Mouse (Mus musculus): Measurements from ENCODE around the gene Mst1r.
A peak's percentile ranks its signal among the peaks of the same experiment; 100 is the strongest.

The Mst1r gene

DNA sequence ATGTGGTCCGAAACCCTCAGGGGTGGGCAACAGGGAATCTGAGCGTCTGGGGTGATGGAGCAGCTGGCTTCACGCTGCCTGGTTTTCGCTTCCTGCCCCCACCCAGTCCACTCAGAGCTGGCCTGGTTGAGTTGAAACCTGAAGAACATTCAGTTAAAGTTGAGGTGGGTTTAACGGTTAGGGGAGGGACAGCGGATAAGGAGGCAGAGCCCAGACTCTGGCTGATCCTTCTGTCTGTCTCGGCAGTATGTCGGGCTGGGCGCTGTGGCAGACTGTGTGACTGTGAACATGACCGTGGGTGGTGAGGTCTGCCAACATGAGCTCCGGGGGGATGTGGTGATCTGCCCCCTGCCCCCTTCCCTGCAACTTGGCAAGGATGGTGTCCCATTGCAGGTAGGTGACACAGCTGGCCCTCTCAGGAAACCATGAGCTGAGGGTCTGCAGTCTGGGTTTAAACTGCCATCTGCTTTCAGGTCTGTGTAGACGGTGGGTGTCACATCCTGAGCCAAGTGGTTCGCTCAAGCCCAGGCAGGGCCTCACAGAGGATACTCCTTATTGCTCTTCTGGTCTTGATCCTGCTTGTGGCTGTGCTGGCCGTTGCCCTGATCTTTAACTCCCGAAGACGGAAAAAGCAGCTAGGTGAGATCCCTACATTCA is 8.2 kb downstream of the Mst1r start:
- DNase-seq (ENCODE audit: low read depth, low spot score): no peak

DNA sequence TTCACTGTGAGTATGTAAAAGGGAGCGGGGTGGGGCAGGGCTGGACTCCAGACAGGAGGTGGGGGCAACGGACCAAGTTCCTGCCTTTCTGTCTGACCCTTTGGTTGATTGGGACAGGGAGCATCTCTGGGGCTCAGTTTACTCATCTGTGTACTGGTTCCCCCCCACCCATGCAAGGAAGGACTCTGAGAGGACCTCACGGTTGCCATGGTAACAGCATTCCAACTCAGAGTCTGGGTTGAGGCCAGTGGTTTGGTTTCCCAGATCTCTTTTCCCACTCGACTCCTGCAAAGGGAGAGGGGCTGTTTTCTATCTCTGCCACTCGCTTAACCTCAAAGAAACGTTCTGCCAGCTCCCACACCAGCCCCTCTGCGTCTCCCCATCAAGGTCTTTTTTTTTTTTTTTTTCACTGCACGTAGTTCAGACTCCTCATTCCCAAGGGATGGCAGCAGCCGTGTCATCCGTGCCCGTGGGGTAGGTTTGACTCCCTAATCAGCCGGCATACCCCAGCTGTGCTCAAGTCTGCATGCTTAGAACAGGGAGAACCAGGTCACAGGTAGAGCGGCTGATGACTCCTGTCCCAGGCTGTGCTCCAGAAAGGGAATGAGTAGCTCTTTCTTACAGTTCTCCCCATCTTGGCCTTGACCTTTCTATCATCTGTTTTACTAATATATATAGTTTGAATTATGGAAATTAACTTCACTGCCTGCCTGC is 11.4 kb downstream of the Mst1r start:
- peak; percentile 80 for DNase-seq (ENCODE audit: low read depth, low spot score)

DNA sequence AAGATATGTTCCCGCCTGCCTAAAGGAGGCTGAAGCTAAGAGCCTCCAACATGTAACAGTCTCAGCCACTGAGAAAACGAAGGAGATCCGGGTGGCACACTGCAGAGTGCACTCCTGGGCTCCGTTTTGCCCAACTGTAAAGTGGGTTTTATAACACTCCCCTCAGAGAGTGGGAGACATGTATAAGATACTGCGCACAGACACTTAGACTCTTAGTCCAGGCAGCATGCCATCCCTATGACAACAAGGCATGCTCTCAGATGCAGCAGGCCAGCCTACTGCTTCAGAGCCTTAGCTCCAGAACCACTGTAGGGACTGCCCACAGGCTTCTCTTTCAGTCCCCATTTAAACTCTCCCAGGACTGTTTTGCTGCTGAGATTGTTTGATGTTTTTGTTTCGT is 12.2 kb downstream of the Mst1r start:
- no peak for DNase-seq (ENCODE audit: low read depth, low spot score)

DNA sequence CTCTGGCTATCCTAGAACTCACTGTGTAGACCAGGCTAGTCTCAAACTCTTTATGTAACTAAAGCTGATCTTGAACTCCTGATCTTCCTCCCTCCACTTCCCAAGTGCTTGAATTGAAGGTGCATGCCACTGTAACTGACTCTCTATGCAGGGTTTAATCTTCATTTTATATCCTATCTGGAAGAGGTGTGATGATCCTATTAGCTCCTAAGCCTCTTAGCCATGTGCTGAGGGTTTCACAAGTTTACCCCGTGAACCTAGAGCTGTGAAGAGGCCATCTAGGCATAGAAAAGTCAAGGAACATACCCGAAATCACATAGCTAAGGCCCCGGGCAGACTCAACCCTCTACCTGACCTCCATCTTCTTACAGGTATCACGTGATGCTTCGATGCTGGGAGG is 12.8 kb downstream of the Mst1r start:
- DNase-seq (ENCODE audit: low read depth, low spot score): no peak

DNA sequence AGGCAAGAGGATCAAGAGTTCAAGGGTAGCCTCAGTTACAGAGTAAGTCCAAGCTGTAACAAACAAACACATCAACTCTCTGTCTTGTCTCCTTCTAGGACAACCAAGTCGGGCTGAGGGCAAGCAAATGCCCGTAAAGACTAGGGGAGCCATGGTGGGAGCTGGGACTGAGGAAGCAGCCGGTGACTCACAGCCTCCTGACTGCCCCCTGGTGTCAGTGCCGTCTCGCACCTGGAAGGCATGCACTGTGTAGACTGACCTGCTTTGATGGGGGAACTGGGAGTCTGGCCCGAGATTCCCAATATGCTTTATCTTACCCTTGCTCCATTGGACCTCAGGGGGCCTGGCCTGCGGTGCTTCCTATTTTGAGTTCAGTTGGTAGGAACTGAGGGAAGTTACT is 16.3 kb downstream of the Mst1r start:
- DNase-seq (ENCODE audit: low read depth, low spot score): peak; percentile 64

DNA sequence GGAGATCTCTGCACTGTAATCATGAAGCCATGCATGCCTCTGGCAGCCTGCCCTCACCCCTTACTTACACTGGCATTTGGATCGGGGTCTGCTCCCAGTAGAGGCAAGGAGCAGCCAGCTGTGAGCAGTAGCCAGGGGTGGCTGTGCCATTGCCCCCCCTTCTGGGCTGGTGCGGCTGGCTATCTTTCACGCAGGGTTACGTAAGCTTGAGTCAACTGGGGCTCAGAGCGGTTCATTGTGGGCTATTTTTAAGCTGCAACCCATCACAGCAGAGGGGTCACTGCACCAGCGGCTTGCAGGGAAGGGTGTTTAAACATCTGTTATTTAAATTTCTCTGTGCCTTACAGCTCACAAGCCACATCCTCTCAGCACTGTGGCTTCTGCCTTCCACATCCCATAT is 17.3 kb downstream of the Mst1r start:
- no peak for DNase-seq (ENCODE audit: low read depth, low spot score)

DNA sequence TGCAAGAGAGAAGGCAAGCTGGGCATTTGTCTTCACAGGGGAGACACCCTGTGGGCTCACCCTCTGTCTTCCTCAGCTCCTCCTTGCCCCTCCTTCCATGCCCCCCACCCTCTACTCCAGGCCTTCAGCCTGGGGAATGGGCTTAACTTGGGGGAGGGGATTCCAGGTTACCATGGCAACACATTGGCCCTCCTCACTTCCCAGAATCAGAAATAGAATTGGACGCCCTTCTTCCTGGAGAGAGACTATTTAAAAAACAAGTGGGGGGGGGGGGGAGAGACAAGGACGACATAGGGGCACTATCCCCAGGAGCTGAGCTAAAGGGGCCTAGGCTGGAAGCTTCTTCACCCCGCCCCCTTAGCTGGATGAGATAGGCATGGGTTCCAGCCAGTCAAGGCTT is 18.6 kb downstream of the Mst1r start:
- DNase-seq (ENCODE audit: low read depth, low spot score): no peak

DNA sequence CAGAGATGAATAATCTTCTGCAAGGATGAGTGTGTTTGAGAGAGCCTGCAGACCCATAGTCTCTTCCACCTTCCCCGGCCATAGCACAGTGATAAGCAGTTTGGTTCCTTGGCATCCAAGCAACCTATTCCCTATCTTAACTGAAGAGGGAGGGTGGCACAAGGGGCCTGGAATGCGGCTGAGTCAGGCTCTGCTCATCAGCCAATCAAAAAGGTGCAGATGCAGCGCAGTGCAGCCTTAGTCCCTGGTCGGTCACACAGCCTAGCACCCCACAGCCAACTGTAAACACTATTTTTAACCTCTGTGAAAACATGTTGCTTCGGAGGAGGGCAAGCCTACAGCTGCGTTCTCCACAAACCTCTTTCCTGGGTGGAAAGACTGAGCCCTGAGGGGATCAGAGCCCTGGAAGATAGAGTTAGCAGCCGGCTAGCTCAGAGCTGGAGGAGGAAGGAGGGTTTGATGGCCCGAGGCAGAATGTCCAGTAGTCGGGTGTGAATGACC is 20.3 kb downstream of the Mst1r start:
- no peak for DNase-seq (ENCODE audit: low read depth, low spot score)

DNA sequence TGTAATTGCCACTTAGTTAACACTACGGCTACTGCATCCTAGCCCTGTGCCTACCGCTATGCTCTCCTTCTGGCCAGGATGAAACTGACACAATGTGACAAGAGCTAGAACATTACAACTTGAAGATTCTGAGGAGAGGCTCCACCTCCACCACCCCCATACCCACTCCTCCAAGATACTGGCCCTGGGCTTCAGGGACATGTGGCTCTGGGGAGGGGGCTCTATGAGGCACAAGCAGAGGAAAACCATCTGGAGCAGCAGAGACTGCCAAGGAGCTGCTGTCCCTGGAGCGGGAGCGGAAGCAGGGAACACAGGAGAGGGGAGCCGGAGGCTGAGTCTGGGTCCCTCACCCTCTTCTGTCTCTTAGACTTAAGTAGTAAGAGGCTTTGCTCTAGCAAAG is 21.1 kb downstream of the Mst1r start:
- DNase-seq (ENCODE audit: low read depth, low spot score): no peak

DNA sequence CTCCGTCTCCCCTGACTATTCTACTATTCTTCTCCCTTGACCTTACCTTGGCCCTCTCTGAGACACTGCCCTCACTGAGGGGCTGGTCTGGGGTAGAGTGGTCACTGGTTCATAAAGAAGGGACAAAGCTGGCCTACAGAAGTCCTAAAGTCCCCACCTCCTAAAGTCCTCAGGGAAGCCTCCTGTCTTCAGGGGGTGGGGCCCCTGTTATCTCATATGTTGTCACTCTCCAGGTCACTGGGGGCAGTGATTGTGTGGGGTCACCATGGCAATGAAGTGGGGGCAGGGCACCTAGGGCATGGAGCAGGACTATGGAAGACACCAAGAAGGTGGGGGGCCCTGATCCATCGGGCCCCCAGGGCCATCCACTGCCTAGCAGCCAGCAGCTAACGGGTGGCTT is 21.5 kb downstream of the Mst1r start, which contains the start of gene Actl11:
TSS of gene Actl11 (plus strand) at position 301 of the 400 bp plus-strand sequence.
- no peak for DNase-seq (ENCODE audit: low read depth, low spot score)

DNA sequence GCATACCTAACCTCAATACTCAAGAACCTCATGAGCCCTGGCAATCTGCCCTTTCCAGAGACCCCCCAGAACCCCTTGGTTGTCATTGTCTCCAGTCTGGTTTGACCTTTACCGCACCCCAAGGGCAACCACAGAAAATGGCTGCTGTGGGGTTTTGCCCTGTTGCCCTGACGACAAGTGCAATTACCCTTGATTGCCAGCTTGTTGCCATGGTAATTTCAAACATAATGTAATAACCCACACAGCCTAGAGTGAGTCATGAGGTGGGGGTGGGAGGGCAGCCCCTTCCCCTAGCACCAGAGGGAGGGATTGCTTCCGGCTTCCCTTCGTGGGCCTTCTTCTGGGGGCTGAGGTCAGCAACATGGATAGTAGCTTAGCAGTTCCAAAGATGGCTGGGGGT is 25.5 kb downstream of the Mst1r start:
- no peak for DNase-seq (ENCODE audit: low read depth, low spot score)

DNA sequence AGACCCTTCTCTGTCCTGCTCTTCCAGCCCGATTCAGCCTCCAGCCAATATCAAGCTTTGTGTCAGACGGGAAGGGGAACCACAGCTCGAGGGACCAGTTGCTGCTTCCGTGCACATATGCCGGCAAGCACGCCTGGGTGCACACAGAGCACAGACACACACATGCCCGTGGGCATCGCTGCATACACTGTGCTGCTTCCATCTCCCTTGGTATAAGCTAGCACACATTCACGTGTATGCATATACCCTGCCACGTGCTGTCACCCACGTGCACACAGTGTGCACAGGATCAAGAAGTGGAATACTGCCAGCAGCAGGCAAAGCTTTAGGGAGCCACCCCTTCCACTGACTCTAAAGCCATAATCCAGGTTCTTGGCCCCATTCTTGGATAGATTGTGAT is 27.5 kb downstream of the Mst1r start:
- no peak for DNase-seq (ENCODE audit: low read depth, low spot score)

DNA sequence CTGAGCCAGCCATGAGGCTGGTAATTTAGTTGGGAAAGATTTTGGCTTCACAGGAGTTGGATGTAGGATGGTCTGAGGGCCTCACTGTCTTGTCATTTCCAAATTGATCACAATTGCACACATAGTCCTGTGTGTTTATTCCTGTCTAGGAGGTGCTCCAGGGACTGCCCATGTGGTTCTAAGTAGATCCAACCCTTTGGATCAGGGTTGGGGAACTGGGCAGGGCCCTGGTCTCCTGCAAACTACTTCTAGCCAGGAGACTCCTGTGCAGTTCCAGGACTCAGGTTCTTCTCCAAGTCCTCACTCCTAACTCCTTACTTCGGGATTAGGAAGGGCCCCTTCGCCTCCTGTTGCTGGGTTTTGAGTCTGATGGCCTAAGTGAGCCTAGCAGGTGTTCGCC is 28.7 kb downstream of the Mst1r start, which contains the start of gene Camkv:
TSS of gene Camkv (plus strand) at position 301 of the 400 bp plus-strand sequence.
- DNase-seq (ENCODE audit: low read depth, low spot score): no peak

DNA sequence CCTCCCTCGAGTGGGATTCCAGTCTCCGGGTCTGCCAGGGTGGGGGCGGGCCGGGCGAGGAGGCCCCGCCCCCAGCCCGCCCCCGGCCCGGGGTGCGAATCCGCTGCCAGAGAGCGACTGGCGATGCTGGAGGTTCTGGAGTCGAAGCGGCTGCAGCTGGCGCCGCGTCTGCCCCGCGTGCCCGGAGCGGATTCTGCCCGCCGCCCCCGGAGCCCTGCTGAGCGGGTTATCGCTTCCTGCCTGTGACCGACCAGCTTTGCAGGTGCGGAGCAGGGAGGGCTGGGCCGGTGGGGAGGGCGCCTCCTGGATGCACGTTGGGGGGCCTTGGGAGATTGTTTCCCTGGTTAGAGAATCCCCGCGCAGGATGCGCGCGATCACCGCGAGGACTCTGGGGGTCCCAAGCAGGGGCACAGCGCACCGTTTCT is 29.1 kb downstream of the Mst1r start:
- peak; percentile 81 for DNase-seq (ENCODE audit: low read depth, low spot score)

DNA sequence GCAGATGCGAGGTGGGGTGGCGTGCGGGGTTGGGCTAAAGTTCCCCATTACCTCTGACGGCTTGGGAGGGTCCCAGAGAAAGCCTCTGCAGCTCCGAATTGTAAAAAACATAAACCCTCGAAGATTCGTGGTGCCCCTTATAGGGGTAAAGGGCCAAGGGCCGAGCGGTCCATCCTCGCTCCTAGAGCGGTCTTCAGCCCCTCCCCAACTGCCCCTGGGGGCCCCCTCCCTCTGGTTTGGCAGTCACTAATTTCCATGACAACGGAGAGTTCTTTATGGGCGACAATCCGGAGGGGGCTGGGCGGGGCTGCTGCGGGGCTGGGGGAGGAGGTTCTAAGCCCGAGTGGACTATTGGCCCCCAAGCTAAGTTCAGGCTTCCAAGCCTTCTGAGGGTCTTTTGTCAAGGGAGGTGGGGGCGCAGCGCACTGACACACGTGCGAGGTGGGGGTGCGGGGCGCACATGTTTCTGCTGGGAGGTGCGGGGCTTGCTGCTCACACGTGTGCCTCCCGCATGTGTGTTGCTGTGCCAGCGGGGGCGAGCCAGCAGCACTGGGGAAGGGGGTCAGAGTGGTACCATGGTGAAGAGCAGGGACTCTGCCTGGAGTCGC is 29.6 kb downstream of the Mst1r start:
- peak; percentile 70 for DNase-seq (ENCODE audit: low read depth, low spot score)

DNA sequence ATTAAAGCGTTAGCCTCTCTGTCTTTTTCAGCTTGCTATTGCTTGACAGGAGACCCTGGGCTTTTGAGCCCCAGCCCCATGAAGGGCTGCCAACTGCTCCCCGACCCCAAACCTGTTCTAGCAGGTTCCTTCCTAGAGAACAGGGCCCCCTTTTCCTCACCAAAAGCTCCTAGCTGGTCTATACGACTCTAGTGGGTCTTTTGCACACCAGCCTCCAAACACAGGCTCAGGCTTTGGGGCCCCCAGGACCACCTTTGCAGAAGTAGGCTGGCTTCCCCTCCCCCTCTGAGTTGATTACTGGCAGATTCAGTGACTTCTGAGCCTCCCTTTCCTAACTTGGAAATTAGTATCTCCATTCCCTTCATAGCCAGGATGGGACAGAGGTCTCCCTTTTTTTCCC is 30.2 kb downstream of the Mst1r start:
- DNase-seq (ENCODE audit: low read depth, low spot score): no peak

DNA sequence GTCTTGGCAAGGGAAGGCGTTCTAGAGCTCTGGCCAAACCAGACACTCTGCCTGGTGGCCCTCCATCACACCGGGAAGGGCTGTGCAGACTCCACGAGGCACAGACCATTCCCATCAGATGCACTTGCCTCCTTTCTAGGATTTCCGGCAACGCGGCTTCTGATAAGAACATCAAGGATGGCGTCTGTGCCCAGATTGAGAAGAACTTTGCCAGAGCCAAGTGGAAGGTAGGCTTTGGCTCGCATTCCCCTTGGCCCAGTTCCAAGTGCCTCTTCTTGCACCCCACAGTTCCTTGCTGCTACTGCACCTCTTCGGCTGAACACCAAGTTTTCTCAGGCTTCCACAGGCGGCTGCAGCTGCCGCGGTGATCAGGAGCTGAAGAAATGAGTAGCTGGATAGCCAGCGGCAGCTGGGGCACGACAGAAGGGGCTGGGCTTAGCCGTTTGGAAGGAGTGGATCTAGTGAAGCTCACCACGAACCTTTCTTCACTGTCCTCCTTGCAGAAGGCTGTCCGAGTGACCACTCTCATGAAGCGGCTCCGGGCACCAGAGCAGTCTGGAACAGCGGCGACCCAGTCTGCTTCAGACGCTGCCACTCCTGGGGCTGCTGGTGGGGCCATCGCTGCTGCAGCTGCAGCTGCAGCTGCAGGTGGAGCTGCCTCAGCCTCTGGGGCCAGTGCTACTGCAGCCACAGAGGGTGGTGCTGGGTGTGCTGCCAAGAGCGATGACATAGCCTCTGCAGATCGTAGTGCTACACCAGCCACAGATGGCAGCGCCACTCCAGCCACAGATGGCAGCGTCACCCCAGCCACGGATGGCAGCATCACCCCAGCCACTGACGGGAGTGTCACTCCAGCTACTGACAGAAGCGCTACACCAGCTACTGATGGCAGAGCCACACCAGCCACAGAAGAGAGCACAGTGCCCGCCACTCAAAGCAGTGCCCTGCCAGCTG is 40.8 kb downstream of the Mst1r start:
- no peak for DNase-seq (ENCODE audit: low read depth, low spot score)

DNA sequence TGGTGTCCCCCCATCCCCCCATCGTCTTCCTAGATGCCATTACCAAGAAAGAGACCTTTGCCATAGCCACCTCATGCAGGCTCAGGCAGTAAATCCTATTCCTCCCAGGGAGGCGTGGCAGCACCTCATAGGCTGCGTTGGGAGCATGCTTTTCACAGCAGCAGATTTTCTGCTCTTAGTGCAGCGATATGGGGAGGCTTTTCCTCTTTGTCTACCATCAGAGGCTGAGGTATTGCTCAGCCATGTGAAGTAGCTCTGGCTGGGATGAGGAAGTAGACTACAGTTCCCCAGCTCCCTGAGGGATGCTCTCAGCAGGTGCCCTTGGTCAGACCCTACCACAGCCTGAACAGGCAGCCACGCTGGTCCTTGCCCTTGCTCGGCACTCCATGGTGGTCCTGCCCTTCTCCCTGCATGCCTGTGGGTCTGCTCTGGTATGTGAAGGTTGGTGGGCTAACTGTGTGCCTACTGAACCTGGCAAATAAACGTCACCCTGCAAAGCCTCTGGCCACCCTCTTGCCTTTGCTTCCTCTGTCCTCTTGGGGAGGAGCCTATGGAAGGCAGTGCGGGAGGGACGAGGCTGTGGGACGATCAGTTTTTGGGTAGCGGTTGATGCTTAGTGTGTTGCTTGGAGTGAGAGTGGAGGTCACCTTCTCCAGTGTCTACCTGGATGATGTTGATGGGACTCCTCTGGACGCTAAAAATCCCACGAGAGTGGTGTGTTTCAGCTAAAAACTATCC is 42.7 kb downstream of the Mst1r start:
- DNase-seq (ENCODE audit: low read depth, low spot score): no peak

DNA sequence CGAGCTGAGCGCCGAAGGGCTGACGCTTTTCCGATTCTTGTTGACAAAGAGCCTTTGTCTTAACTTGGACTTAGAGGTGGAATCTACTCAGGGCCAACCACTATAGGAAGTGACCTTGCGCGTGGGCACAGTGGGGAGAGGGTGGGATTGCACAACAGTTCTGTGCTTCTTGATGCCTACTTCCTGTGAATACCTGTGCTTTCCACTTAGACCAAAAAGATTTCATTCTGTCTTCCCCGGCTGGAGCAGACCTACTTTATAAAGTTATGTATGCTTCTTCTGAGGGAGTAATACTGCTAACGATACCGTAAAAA is 43.2 kb downstream of the Mst1r start, which contains the start of gene Traip:
TSS of gene Traip (plus strand) at position 215 of the 314 bp plus-strand sequence.
- DNase-seq (ENCODE audit: low read depth, low spot score): no peak

DNA sequence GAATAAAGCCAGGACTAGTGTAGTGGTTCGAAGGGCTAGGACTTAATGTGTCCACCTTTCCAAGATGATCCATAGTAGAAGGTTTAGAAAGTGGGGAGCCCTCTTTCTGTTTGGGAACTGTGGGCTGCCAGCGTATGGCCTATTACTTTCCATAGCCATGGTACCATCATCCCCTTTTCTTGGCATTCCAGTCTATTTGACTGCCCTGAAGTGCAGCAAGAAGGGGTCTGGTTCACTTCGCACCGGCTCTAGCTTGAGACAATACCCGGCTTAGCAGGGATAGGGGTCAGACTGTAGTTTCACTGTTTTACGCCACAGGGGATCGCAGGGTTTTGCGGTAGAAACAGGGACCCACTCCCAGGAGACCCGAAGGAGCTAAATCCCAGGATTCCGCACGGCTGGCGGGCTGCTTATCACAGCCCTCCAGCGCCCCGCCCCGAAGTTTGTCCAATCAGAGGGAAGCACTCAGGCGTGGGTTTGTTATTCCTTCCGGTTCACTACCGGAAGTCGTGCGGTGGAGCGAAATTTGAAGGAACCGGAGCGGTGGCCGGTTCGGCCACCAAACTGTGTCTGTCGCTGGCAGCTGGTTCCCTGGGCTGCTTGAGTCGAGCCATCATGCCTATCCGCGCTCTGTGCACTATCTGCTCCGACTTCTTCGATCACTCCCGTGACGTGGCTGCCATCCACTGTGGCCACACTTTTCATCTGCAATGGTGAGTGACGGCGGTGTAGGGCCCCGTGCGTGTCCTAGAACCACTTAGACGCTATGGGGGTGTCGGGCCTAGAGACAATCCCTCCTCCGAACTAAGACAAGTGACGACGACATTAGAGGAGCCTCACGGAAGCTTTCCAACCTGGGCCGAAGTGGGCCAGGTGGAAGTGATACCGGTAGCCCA is 44.0 kb downstream of the Mst1r start:
- DNase-seq (ENCODE audit: low read depth, low spot score): peak; percentile 97
